Mouse (Mus musculus) E14TG2a.4 (cell line): ENCODE measurements at regions not wholly inside any gene's neighbourhood (a gene's known extent, or its start where the extent isn't known, plus 50 kb on each side); places are given as distances from the start of the nearest gene placed in this dataset.

Experiments used
- H3K27me3 ChIP-seq: 2 replicates; pipeline ENCODE4 v1.6.1; 2014; ENCODE audit warnings: low read length, control low read depth; ENCODE audit not compliant: insufficient read depth
- H3K36me3 ChIP-seq: 2 replicates; pipeline ENCODE4 v1.6.1; 2014; ENCODE audit warnings: low read length, control low read depth; ENCODE audit not compliant: insufficient read depth
- H3K4me1 ChIP-seq: replicated peaks from 2 replicates; pipeline ENCODE4 v1.6.1; 2014; ENCODE audit warnings: low read depth, low read length, control low read depth
- H3K4me3 ChIP-seq: replicated peaks from 2 replicates; pipeline ENCODE4 v1.5.1; 2014; ENCODE audit warnings: mild to moderate bottlenecking, low read length
- H3K9me3 ChIP-seq: 2 replicates; pipeline ENCODE4 v1.6.1; 2014; ENCODE audit warnings: low read length, control low read depth
- CTCF ChIP-seq: conservative IDR thresholded peaks from 2 replicates; pipeline ENCODE4 v1.5.1; 2014; ENCODE audit warnings: low read length
- NANOG ChIP-seq: IDR thresholded peaks from 2 replicates; pipeline ENCODE4 v1.6.1; 2014; ENCODE audit warnings: borderline replicate concordance, low read length, mixed read lengths
- POU5F1 ChIP-seq: IDR thresholded peaks from 2 replicates; pipeline ENCODE4 v1.6.1; 2014; ENCODE audit warnings: low read length, borderline replicate concordance

- no peak for TF ChIP-seq POU5F1
- TF ChIP-seq CTCF: no peak
- TF ChIP-seq NANOG: no peak
- no peaks in the 10 kb centered on the region for H3K9me3 ChIP-seq
- no peaks in the 10 kb centered on the region for H3K4me1 ChIP-seq
- H3K27me3 ChIP-seq: no peaks in the 10 kb centered on the region
- no peak overlapping the region for H3K4me3 ChIP-seq
- no peaks in the 10 kb centered on the region for H3K36me3 ChIP-seq
Observed at GRCm38 (mm10) chr15:10846722-10847121, 105.4 kb upstream of the C1qtnf3 start.

DNA sequence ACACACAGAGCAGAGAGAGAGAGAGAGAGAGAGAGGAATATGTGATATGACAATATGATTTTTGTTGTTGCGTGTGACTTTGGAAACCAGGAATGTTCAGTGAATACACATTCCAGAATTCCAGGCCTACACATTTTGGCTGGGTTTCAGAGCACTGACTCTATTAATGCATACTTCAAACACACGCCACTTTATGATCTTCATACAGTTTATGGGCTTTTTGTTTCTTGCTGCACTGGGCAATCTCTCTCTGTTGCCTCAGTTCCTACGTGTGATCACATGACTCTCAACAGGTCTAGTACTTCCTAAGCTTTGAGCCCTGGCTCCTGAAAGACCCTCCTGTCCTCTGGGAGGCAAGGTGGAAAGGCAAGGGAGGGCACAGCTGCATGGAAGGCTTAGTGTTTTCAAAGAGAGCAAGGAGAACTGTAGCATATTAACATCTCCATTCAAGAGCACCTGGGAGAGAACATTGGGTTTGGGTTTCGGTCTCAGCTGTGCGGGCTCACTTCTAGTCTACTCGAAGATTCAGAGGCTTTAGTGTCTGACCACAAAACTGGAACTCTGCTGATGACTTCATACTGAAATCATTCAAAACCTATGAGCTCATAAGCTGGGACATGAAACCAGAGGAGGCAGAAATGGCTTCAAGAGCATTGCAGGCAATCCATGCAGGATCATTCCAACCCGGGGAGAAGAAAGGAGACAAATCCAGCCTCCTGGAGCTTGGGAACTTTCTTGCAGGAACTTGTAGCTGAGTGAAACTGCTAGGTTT lies 87.9 kb upstream of the C1qtnf3 start:
- Histone ChIP-seq H3K27me3 (no peaks in the 10 kb centered on the region), H3K9me3 (peaks cover 35% of the 10 kb centered on the region), H3K4me3 (no peak overlapping the region), H3K4me1 (peaks cover 24% of the 10 kb centered on the region), H3K36me3 (no peaks in the 10 kb centered on the region)
- TF ChIP-seq NANOG (no peak), POU5F1 (no peak), CTCF (no peak)

- TF ChIP-seq POU5F1 (no peak), CTCF (no peak), NANOG (no peak)
- Histone ChIP-seq H3K27me3 (no peaks in the 10 kb centered on the region), H3K36me3 (no peaks in the 10 kb centered on the region), H3K4me3 (no peak overlapping the region), H3K9me3 (peaks cover 28% of the 10 kb centered on the region), H3K4me1 (peaks cover 31% of the 10 kb centered on the region)
Observed at GRCm38 (mm10) chr15:10865109-10865508, 87.0 kb upstream of the C1qtnf3 start.

DNA sequence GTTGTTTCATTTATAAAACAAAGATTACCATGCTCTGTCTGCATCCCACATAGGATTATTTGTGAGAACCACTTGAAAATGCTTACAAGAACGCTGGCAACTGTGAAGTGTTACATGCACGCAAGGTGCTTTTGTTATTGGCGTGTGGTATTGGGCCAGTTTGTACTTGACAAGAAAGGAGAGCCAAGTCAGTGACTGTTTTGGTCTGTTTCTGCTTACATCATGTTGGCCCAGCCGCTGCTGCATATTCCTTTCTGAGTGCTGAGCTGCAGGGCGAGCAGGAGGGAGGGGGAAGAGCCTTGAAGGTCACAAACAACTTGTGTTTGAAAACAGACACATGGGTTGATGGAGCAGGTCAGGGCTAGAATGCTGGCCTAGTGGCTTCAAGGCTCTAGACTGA lies 85.3 kb upstream of the C1qtnf3 start:
- peaks cover 31% of the 10 kb centered on the region for H3K4me1 ChIP-seq
- H3K36me3 ChIP-seq: no peaks in the 10 kb centered on the region
- TF ChIP-seq NANOG (no peak), CTCF (no peak), POU5F1 (no peak)
- H3K4me3 ChIP-seq: no peak overlapping the region
- peaks cover 28% of the 10 kb centered on the region for H3K9me3 ChIP-seq
- no peaks in the 10 kb centered on the region for H3K27me3 ChIP-seq

DNA sequence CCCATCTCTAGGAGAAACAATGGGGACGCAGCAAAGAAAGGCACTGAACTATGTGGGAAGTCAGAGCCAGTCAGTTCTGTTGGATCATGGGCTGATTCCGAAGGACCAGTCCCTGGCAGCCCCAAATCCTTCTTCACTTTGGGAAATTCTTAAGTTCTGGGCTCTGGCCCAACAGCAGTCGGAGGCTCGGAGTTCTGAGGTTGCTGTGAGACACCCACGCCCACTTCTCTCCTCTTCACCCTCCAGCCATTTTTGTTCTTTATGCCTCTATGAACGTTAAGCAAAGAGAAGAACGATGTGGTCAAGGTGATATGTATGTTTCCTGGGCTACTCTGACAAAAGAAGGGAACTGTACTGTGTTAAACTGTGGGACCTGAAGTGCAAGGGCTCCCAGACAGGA lies 84.0 kb upstream of the C1qtnf3 start:
- no peak for TF ChIP-seq POU5F1
- TF ChIP-seq CTCF: no peak
- TF ChIP-seq NANOG: no peak
- Histone ChIP-seq H3K4me3 (no peak overlapping the region), H3K4me1 (peaks cover 31% of the 10 kb centered on the region), H3K9me3 (peaks cover 27% of the 10 kb centered on the region), H3K27me3 (no peaks in the 10 kb centered on the region), H3K36me3 (no peaks in the 10 kb centered on the region)

DNA sequence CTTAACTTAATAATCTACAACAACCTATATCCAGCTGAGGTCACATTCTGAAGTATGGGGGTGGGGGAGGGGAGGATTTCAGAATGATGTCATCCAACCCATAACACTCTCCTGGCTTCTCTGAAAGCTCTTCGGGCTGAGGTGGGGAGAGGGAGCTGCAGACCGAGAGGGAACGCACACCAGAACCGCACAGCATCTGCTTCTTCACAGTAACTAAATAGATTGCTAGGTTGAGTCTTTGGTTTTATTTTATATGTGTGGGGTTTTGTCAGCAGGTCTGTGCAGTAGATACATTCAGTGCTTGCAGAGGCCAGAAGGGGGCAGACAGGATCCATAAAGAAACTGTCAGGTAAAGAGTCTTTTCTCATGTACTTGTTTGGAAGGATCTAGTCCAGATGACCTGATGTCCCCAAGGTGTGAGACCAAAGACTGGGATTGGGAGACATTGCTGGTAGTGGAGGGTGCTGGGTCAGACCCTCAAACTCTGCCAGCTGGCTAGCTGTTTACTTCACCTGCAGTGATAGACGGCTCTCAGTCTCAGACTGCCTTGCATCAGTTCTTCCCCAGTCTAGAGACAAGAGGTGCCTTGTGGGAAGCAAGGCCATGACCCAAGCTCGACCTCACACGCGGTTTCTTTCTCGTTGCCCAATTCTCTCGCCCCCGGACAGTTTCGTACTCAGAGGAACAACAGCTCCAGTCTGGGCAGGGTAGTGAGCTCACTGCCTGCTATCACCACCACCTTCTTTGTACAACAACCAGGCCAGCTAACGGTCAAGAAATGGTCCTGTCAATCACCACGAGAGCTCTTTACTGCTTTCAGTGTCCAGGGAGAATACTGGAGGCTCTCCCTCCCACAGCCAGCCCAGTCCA lies 83.2 kb upstream of the C1qtnf3 start:
- H3K36me3 ChIP-seq: no peaks in the 10 kb centered on the region
- H3K4me3 ChIP-seq: no peak overlapping the region
- TF ChIP-seq NANOG (no peak), CTCF (peak; percentile 36)
- peaks cover 31% of the 10 kb centered on the region for H3K4me1 ChIP-seq
- no peaks in the 10 kb centered on the region for H3K27me3 ChIP-seq
- peaks cover 23% of the 10 kb centered on the region for H3K9me3 ChIP-seq

DNA sequence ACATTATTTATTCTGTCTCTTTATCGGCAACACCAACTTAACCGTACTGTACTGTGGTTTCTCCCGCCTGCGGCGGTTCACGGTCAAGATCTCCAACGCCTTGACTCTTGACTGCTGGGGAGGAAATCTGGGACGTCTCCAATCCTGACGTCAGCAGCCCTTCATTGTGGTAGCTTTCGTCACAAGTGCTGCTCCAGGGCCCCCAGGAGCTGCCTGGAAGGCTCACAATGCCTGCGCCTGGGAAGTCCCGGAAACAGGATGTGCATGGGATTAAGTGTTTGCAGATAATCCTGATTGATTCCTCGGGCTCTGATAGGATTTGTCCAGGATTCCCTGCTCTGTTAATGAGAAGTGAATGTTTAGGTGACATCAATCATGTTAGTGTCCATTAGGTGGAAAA lies 82.3 kb upstream of the C1qtnf3 start:
- Histone ChIP-seq H3K36me3 (no peaks in the 10 kb centered on the region), H3K9me3 (peaks cover 14% of the 10 kb centered on the region), H3K27me3 (no peaks in the 10 kb centered on the region), H3K4me3 (no peak overlapping the region), H3K4me1 (peaks cover 31% of the 10 kb centered on the region)
- no peak for TF ChIP-seq POU5F1

DNA sequence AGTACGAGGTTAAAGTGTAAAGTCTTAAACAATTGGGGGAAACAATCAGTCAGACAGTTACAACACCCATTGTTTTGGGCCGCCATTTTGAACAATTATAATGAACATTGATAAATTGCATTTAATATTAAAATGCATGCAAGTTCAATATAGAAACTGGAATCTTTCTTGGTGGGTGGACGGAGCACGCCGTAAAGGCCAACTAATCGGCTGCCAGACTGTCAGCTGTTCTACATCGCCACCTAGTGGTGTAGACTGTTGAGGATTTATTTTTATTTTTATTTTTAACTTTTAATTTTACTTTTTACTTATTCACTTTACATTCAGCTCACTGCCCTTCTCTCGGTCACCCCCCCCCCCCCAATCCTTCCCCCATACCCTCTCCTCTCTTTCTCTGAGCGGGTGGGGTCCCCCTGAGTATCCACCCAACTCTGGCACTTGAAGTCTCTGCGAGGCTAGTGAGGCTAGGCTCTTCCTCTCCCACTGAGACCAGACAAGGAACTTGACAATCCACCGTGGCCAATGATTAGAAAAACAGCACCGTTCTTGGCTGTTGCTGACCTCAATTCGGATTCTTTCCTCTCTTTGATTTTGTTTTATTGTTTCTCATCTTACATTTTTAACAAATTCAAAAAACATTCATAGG lies 79.7 kb upstream of the C1qtnf3 start:
- no peak overlapping the region for H3K4me3 ChIP-seq
- H3K36me3 ChIP-seq: no peaks in the 10 kb centered on the region
- 0 out of 2 replicates have a peak, but pooled peaks cover under 1% of the 10 kb centered on the region for H3K9me3 ChIP-seq
- TF ChIP-seq POU5F1 (no peak), CTCF (peak; percentile 54)
- no peaks in the 10 kb centered on the region for H3K27me3 ChIP-seq
- H3K4me1 ChIP-seq: peaks cover 24% of the 10 kb centered on the region
